Mouse (Mus musculus) embryonic fibroblast, embryonic 13.5 days (primary cell): ENCODE measurements around the gene Gstm4. TPM values are rescaled to one million over a fixed set of nuclear protein-coding genes. Genes with fewer than 3 reads are reported as not detected.
"Not testable (repeated sequence)": the region's sequence is repeated elsewhere in the genome, so short reads cannot be mapped to it uniquely, and the experiment has no call there.

Experiments
- H3K27ac ChIP-seq: 2 replicates; pipeline ENCODE4 v1.5.1; 2012; ENCODE audit warnings: low read length, control low read depth, inconsistent platforms; ENCODE audit not compliant: insufficient read depth
- H3K4me1 ChIP-seq: 2 replicates; pipeline ENCODE4 v1.6.1; 2011; ENCODE audit warnings: low read length; ENCODE audit not compliant: control insufficient read depth, insufficient read depth
- H3K4me3 ChIP-seq: 2 replicates; pipeline ENCODE4 v1.5.1; 2011; ENCODE audit warnings: mild to moderate bottlenecking, control low read depth, low read length; ENCODE audit not compliant: insufficient read depth
- CTCF ChIP-seq: IDR thresholded peaks from 2 replicates; pipeline ENCODE4 v1.5.1; 2011; ENCODE audit warnings: mild to moderate bottlenecking, control low read depth, low read length, moderate library complexity, borderline replicate concordance; ENCODE audit not compliant: insufficient read depth
- POLR2A ChIP-seq: IDR thresholded peaks from 2 replicates; pipeline ENCODE4 v1.6.1; 2011; ENCODE audit warnings: low read depth, mild to moderate bottlenecking, control low read depth, low read length, moderate library complexity
- polyA plus RNA-seq: library from polyadenylated mRNA; stranded (reverse); fragments of >200 nt; gene quantifications from 2 replicates; pipeline ENCODE4 v1.2.4, GENCODE M21; 2011; ENCODE audit warnings: low read depth; ENCODE audit not compliant: missing spikeins, insufficient read length

The Gstm4 gene
- polyA plus RNA-seq, 1 experiment: 11.5 TPM

DNA sequence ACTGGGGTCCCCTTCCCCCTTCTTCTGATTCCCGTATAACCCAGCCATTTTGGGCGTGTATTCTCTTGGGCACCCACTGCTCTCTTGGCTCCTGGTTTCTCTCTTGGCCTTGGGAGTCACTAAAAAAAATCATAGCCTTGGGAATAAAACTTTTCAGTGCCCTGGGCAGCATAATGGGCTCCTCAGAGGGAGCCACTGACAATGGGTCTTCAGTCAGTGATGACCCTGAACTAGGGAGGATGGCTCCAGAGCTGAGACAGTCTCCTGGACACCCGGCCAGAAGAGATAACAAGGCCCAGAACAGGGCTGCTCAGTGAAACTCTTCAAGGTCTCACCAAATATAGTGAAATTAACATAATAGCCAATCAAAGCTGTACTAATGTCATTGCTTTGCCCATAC is 46.1 kb downstream of the Gstm4 start:
- Histone ChIP-seq H3K27ac (no peak overlapping the region), H3K4me1 (no peaks in the 10 kb centered on the region), H3K4me3 (no peak overlapping the region)
- TF ChIP-seq POLR2A: no peak

DNA sequence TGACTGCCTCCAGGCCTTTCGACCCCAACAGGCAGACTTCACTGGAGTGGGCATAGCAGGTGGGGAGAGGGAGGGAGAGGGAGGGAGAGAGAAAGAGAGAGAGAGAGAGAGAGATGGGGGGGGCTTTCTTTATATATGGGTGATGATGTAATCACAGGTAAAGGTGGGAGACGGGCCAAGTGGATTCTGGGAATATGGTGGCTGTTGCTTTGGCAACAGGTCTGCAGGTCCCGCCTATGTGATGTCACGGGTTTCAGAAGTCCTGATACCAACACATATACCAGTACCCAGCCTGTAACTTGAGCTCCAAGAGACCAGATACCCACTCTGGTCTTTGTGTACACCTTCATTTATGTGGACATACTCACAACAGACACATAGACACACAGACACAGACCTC is 48.1 kb downstream of the Gstm4 start:
- TF ChIP-seq CTCF (no peak), POLR2A (no peak)
- H3K4me3 ChIP-seq: no peak overlapping the region
- H3K27ac ChIP-seq: no peak overlapping the region
- no peaks in the 10 kb centered on the region for H3K4me1 ChIP-seq

DNA sequence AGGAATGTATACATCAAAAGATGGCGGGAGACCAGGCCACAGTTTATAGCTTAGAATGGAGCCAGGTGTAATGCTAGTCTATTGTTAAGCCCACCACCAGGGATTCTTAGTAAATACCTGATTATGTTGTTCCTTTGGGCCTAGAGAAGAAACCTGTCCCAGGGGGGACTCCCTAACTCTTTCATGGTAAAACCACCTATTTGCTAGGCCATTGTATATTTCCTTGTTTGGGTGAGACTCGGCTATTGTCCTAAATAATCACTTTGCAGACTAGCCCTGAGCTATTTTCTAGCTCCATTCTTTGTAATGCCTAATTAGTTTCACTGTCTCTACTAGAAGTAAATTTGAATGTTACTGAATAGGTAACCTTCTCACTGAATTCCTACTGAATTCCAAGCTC is 48.7 kb downstream of the Gstm4 start:
- H3K27ac ChIP-seq, H3K4me3 ChIP-seq, H3K4me1 ChIP-seq: not testable (repeated sequence)

Other genes with a start within 250 kb of the Gstm4 start
- gene Eps8l3, start 167.7 kb downstream of the Gstm4 start, polyA plus RNA-seq: not detected in 2 replicates
- 68.6 and 75.4 TPM in 2 replicates for gene Gstm5, start 149.1 kb downstream of the Gstm4 start, polyA plus RNA-seq
- gene Gstm7, start 113.1 kb downstream of the Gstm4 start, polyA plus RNA-seq: 1.3 and 2.3 TPM in 2 replicates
- gene Gstm6, start 101.1 kb downstream of the Gstm4 start, polyA plus RNA-seq: 2.0 and 3.7 TPM in 2 replicates
- gene Gstm3, start 75.6 kb downstream of the Gstm4 start, polyA plus RNA-seq: not detected in 2 replicates
- gene Gstm2, start 58.4 kb downstream of the Gstm4 start, polyA plus RNA-seq: 59.6 and 62.2 TPM in 2 replicates
- 51.2 and 63.8 TPM in 2 replicates for gene Gstm1, start 26.9 kb downstream of the Gstm4 start, polyA plus RNA-seq
- 48.3 and 50.0 TPM in 2 replicates for gene Ampd2, start 41.8 kb upstream of the Gstm4 start, polyA plus RNA-seq
- gene Gnat2, start 47.9 kb upstream of the Gstm4 start, polyA plus RNA-seq: 1.0 and 1.1 TPM in 2 replicates
- 138 and 152 TPM in 2 replicates for gene Gnai3, start 101.3 kb upstream of the Gstm4 start, polyA plus RNA-seq
- gene Gpr61, start 110.0 kb upstream of the Gstm4 start, polyA plus RNA-seq: not detected in 2 replicates
- 3.1 and 5.5 TPM in 2 replicates for gene Amigo1, start 141.4 kb upstream of the Gstm4 start, polyA plus RNA-seq
- gene Cyb561d1, start 156.3 kb upstream of the Gstm4 start, polyA plus RNA-seq: 2.7 and 3.5 TPM in 2 replicates
- 4.1 and 6.2 TPM in 2 replicates for gene Atxn7l2, start 166.0 kb upstream of the Gstm4 start, polyA plus RNA-seq
- not detected in 2 replicates for gene Sypl2, start 181.8 kb upstream of the Gstm4 start, polyA plus RNA-seq
- 118 and 123 TPM in 2 replicates for gene Psma5, start 212.0 kb upstream of the Gstm4 start, polyA plus RNA-seq
- gene Sort1, start 239.2 kb upstream of the Gstm4 start, polyA plus RNA-seq: 14.0 and 19.2 TPM in 2 replicates